Mouse (Mus musculus) testis, adult 2 months (tissue): ENCODE results near the gene Cfap54.

Experiments used
- CTCF ChIP-seq: fragments of 200-500 bp; IDR thresholded peaks from 2 replicates; pipeline ENCODE4 v1.5.1; 2012; ENCODE audit warnings: low read depth, mild to moderate bottlenecking, inconsistent platforms, low read length, moderate library complexity; ENCODE audit not compliant: control insufficient read depth, insufficient read depth, insufficient replicate concordance
- POLR2A ChIP-seq: fragments of 200-500 bp; IDR thresholded peaks from 2 replicates; pipeline ENCODE4 v1.6.1; 2012; ENCODE audit warnings: low read depth, mild to moderate bottlenecking, inconsistent platforms, low read length, moderate library complexity; ENCODE audit not compliant: control insufficient read depth

- TF ChIP-seq CTCF (no peak), POLR2A (no peak)
These were observed 48.6 kb upstream of the Cfap54 start for GRCm38 (mm10) chr10:93129904-93130455.
